Comparison of ENCODE assay signal across 10 mouse cellular contexts in genomic region chr7:29271687-29272465, GRCm38 (mm10). TPM values are rescaled to one million over a fixed set of nuclear protein-coding genes. Genes with fewer than 3 reads are reported as not detected.
DNase-seq lines count a peak whose midpoint lies in the region; ATAC-seq and TF ChIP-seq lines count a peak whose summit lies in the region.
"Had no signal": no experiment of that assay in that cellular context is flagged by ENCODE, and none has a peak within 500 bp of the region (broad histone marks: within the 10 kb centered on the region; RNA-seq: fewer than 3 reads in every experiment).

No protein-coding gene starts in this region.

- peak; percentile 70 for DNase-seq in kidney, adult 2 months
- no peak for DNase-seq in kidney, postnatal 25 days
- DNase-seq in A20 (ENCODE audit: low read depth, low spot score) (peak; percentile 22), adipocyte (ENCODE audit: low spot score) (peak; percentile 46)
- DNase-seq in kidney, postnatal 0 days (ENCODE audit: low spot score): peak; percentile 58
- DNase-seq in T-cell, adult 2 months (ENCODE audit: low spot score): no peak
- DNase-seq in retina, postnatal 1 day: no peak
- DNase-seq in thymus, postnatal 4 days: no peak

- no peak for ATAC-seq in kidney, postnatal 0 days (replicated peaks; ENCODE audit: low FRiP score, low read depth)

- H3K4me2 ChIP-seq in kidney, postnatal 0 days (ENCODE audit: low read length): no peak overlapping the region
- H3K4me2 ChIP-seq: embryonic facial prominence, embryonic 12.5 days; midbrain, embryonic 11.5 days had no signal

- peak overlapping the region; percentile 66 for H3K27ac ChIP-seq in kidney, adult 2 months (ENCODE audit: insufficient read depth, low read depth, low read length)
- H3K27ac ChIP-seq in kidney, postnatal 0 days: peak overlapping the region; percentile 37; the same call in 1 of the 2 replicates
- H3K27ac ChIP-seq: embryonic facial prominence, embryonic 12.5 days had no signal

- H3K9me3 ChIP-seq in kidney, postnatal 0 days (replicated peaks; ENCODE audit: low read length): no peaks in the 10 kb centered on the region
- H3K9me3 ChIP-seq: embryonic facial prominence, embryonic 12.5 days had no signal

- no peak overlapping the region for H3K4me3 ChIP-seq in kidney, adult 2 months (ENCODE audit: insufficient read depth, low read depth, low read length)
- no peak overlapping the region for H3K4me3 ChIP-seq in kidney, postnatal 0 days (replicated peaks; ENCODE audit: low read depth, low read length)
- H3K4me3 ChIP-seq: embryonic facial prominence, embryonic 12.5 days had no signal

- H3K27me3 ChIP-seq in kidney, adult 2 months (replicated peaks; ENCODE audit: control insufficient read depth, insufficient read depth, low read length): no peaks in the 10 kb centered on the region
- no peaks in the 10 kb centered on the region for H3K27me3 ChIP-seq in kidney, postnatal 0 days (ENCODE audit: insufficient read depth, low read length)
- H3K27me3 ChIP-seq: embryonic facial prominence, embryonic 12.5 days had no signal

- H3K9ac ChIP-seq in kidney, postnatal 0 days (ENCODE audit: low read depth, low read length): no peak overlapping the region
- H3K9ac ChIP-seq: embryonic facial prominence, embryonic 12.5 days had no signal

- no peaks in the 10 kb centered on the region for H3K36me3 ChIP-seq in kidney, adult 2 months (ENCODE audit: control insufficient read depth, insufficient read depth, low read length)
- H3K36me3 ChIP-seq in kidney, postnatal 0 days (ENCODE audit: insufficient read depth, low read length): no peaks in the 10 kb centered on the region
- H3K36me3 ChIP-seq: embryonic facial prominence, embryonic 12.5 days had no signal

- H3K4me1 ChIP-seq in kidney, adult 2 months (ENCODE audit: control insufficient read depth, insufficient read depth, low read length): peaks cover 33% of the 10 kb centered on the region
- peaks cover under 1% of the 10 kb centered on the region; the same call in 1 of the 2 replicates for H3K4me1 ChIP-seq in kidney, postnatal 0 days (replicated peaks; ENCODE audit: insufficient read depth, low read length)
- H3K4me1 ChIP-seq: embryonic facial prominence, embryonic 12.5 days had no signal

- no peak for TF ChIP-seq CTCF in kidney, adult 2 months (conservative IDR thresholded peaks at IDR 0.05; ENCODE audit: insufficient read depth, insufficient read length, low read depth, low read length)
- no peak for TF ChIP-seq CTCF in kidney, postnatal 0 days (IDR thresholded peaks at IDR 0.05; ENCODE audit: low read depth)

- no peak for TF ChIP-seq POLR2A in kidney, adult 2 months (IDR thresholded peaks at IDR 0.05; ENCODE audit: low read depth, low read length)

- WGBS in kidney, adult 2 months: 38% methylated on average over 8 of the region's 8 CpGs
- WGBS in kidney, postnatal 0 days: 50% methylated on average over 8 of the region's 8 CpGs

RNA-seq across cellular contexts. Expression of gene Spint2, which starts 9.8 kb away (rescaled TPM):
- polyA plus RNA-seq in kidney, adult 2 months (2012; rRNA removed): 421 and 474 TPM in 2 replicates
- polyA plus RNA-seq in kidney, postnatal 0 days (2015; fragmentation: Nextera tagmentation; extraction: Ambion mirVana): 460 and 496 TPM in 2 replicates

RNA-seq across cellular contexts. Expression of gene Ppp1r14a, which starts 17.2 kb away (rescaled TPM):
- 12.3 and 16.1 TPM in 2 replicates for polyA plus RNA-seq in kidney, adult 2 months (2012; rRNA removed)
- polyA plus RNA-seq in kidney, postnatal 0 days (2015; fragmentation: Nextera tagmentation; extraction: Ambion mirVana): 21.6 and 25.0 TPM in 2 replicates

RNA-seq across cellular contexts. Expression of gene 2200002D01Rik, which starts 23.6 kb away (rescaled TPM):
- 4.6 and 7.2 TPM in 2 replicates for polyA plus RNA-seq in kidney, adult 2 months (2012; rRNA removed)
- polyA plus RNA-seq in kidney, postnatal 0 days (2015; fragmentation: Nextera tagmentation; extraction: Ambion mirVana): 23.7 and 24.1 TPM in 2 replicates

RNA-seq across cellular contexts. Expression of gene Dpf1, which starts 31.9 kb away (rescaled TPM):
- 0.07 and 0.11 TPM in 2 replicates for polyA plus RNA-seq in kidney, adult 2 months (2012; rRNA removed)
- polyA plus RNA-seq in kidney, postnatal 0 days (2015; fragmentation: Nextera tagmentation; extraction: Ambion mirVana): 0.70 and 0.72 TPM in 2 replicates

RNA-seq across cellular contexts. Expression of gene Yif1b, which starts 33.7 kb away (rescaled TPM):
- 179 and 207 TPM in 2 replicates for polyA plus RNA-seq in kidney, adult 2 months (2012; rRNA removed)
- 121 and 131 TPM in 2 replicates for polyA plus RNA-seq in kidney, postnatal 0 days (2015; fragmentation: Nextera tagmentation; extraction: Ambion mirVana)

Comparison
In these comparisons a context has a peak if more than half of its experiments do, and no peak if none do; other contexts are left out.
1. DNase-seq: peak in kidney, adult 2 months (single experiment), A20 (single experiment), adipocyte (single experiment) and kidney, postnatal 0 days (single experiment); none in kidney, postnatal 25 days (0 of 2), T-cell, adult 2 months (single experiment), retina, postnatal 1 day (single experiment) and thymus, postnatal 4 days (single experiment).